In the genomic region with DNA sequence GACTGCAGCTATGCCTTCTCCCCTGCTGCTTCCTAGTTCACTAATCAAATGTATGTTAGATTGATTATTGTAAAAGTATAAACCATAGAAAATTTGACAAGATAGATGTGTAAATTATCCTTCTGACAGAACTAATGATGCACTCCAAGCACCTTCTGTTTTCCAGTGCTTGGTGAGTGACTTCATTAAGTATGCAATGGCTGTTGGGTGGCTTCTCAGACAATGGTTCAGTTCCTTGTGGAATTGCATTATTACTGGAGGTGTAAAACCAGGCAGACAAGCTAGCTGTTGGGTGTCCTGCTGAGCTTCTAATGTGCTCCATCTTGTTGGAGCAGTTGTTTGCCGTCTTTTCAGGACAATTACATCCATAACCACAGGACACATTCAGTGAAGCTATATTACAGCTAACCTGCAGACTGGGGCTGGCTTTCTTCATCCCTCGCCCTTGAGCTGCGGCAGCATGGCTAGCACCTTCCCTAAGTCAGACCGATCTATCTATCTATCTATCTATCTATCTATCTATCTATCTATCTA, we compare ENCODE assay signal across 15 mouse cellular contexts. TPM values are rescaled to one million over a fixed set of nuclear protein-coding genes. Genes with fewer than 3 reads are reported as not detected.
"Had no signal": no experiment of that assay in that cellular context is flagged by ENCODE, and none has a peak within 500 bp of the region (broad histone marks: within the 10 kb centered on the region; RNA-seq: fewer than 3 reads in every experiment).

No protein-coding gene starts in this region.

- H3K4me1 ChIP-seq: limb, embryonic 15.5 days; liver, embryonic 12.5 days; megakaryocyte, embryonic 14.5 days; stomach, embryonic 15.5 days had no signal

- H3K4me2 ChIP-seq: limb, embryonic 15.5 days; liver, embryonic 12.5 days; lung, embryonic 14.5 days; midbrain, embryonic 11.5 days; stomach, embryonic 15.5 days had no signal

- H3K4me3 ChIP-seq: limb, embryonic 15.5 days; liver, embryonic 12.5 days; megakaryocyte, embryonic 14.5 days; stomach, embryonic 15.5 days had no signal

- H3K27ac ChIP-seq: limb, embryonic 15.5 days; liver, embryonic 12.5 days; macrophage; stomach, embryonic 15.5 days had no signal

- DNase-seq: kidney, adult 8-10 months; kidney, postnatal 25 days; layer of hippocampus, adult 9-11 months; layer of hippocampus, postnatal 36 days; lung, embryonic 14.5 days; lung, postnatal 14 days; right cerebral cortex, postnatal 14 days; thymus, postnatal 4 days had no signal

- H3K9me3 ChIP-seq: limb, embryonic 15.5 days; liver, embryonic 12.5 days; megakaryocyte, embryonic 14.5 days; stomach, embryonic 15.5 days had no signal

- ATAC-seq: liver, embryonic 12.5 days; midbrain, embryonic 16.5 days had no signal

- H3K27me3 ChIP-seq: limb, embryonic 15.5 days; liver, embryonic 12.5 days; megakaryocyte, embryonic 14.5 days; stomach, embryonic 15.5 days had no signal

- H3K9ac ChIP-seq: limb, embryonic 15.5 days; liver, embryonic 12.5 days; lung, embryonic 14.5 days; stomach, embryonic 15.5 days had no signal

RNA-seq across cellular contexts. Expression of gene Ttc30a2, which starts 54.1 kb away (rescaled TPM):
- polyA plus RNA-seq: liver, embryonic 12.5 days; macrophage had no signal
